Mouse (Mus musculus) bone marrow macrophage, adult 2 months (primary cell): ENCODE measurements around the gene Tln2. TPM values are rescaled to one million over a fixed set of nuclear protein-coding genes. Genes with fewer than 3 reads are reported as not detected.

Source experiments
- H3K27ac ChIP-seq: 2 replicates; pipeline ENCODE4 v1.5.1; 2012; ENCODE audit warnings: low read depth, low read length; ENCODE audit not compliant: insufficient read depth
- H3K4me1 ChIP-seq: 2 replicates; pipeline ENCODE4 v1.6.1; 2012; ENCODE audit warnings: low read length; ENCODE audit not compliant: control insufficient read depth, insufficient read depth
- H3K4me3 ChIP-seq: 2 replicates; pipeline ENCODE4 v1.5.1; 2012; ENCODE audit warnings: mild to moderate bottlenecking, low read length, moderate library complexity; ENCODE audit not compliant: insufficient read depth
- CTCF ChIP-seq: IDR thresholded peaks from 2 replicates; pipeline ENCODE4 v1.5.1; 2012; ENCODE audit warnings: low read depth, mild to moderate bottlenecking, low read length, moderate library complexity
- POLR2A ChIP-seq: IDR thresholded peaks from 2 replicates; pipeline ENCODE4 v1.6.1; 2012; ENCODE audit warnings: mild to moderate bottlenecking, low read depth, low read length, borderline replicate concordance
- polyA plus RNA-seq: library from polyadenylated mRNA; stranded (reverse); fragments of >200 nt; gene quantifications from 2 replicates; pipeline ENCODE4 v1.2.4, GENCODE M21; 2012; ENCODE audit not compliant: missing spikeins, insufficient read depth, insufficient read length

Gene Tln2
- polyA plus RNA-seq, 1 experiment: 0.42 TPM

- Histone ChIP-seq H3K4me1 (no peaks in the 10 kb centered on the region), H3K27ac (no peak overlapping the region), H3K4me3 (no peak overlapping the region)
- no peak for TF ChIP-seq CTCF
- no peak for TF ChIP-seq POLR2A
Observed at GRCm38 (mm10) chr9:67208420-67208819, 351.1 kb downstream of the Tln2 start.

DNA sequence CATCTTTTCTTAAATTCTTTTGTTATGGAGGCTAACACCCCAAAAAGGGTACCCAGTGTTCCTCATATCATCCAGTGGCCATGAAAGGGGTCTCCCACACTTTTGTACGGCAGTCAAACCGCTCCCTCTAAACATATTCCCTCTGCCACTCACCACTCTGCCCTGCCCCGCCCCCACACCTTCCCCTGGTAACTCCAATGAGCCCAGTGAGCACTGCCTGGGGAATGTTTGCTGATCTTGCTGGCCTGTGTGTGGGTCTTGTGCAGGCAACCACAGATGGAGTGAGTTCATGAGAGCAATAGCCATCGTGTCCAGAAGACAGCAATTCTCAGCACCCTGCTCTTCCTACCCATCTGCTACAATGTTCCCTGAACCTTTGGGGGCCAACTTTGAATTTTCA lies 354.3 kb downstream of the Tln2 start:
- Histone ChIP-seq H3K27ac (no peak overlapping the region), H3K4me1 (no peaks in the 10 kb centered on the region), H3K4me3 (no peak overlapping the region)
- TF ChIP-seq POLR2A (no peak), CTCF (no peak)

- TF ChIP-seq POLR2A: no peak
- Histone ChIP-seq H3K4me3 (no peak overlapping the region), H3K4me1 (no peaks in the 10 kb centered on the region), H3K27ac (no peak overlapping the region)
Observed at GRCm38 (mm10) chr9:67196609-67197008, 362.9 kb downstream of the Tln2 start.

DNA sequence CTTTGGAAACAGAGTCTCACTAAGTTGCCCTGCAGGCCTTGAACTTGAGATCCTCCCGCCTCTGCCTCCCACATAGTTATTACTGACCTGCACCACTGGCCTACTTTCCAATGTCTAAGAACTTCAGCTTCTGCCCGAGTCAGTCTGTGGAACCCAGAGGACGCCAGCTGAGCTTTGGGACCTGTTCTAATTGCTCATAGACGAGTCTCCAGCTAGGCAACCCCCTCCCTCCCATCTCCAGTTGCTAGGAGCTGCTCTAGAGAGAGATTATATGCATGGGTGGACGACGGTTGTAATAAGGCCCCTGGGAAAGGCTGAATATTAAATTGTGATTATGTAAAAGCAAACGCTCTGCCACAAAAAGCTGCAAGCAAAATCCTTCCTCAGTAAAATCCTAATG lies 364.2 kb downstream of the Tln2 start:
- TF ChIP-seq CTCF (no peak), POLR2A (no peak)

GRCm38 (mm10) chr9:67191488-67192331 lies 367.8 kb downstream of the Tln2 start:
- no peak overlapping the region for H3K27ac ChIP-seq
- no peak for TF ChIP-seq CTCF
- TF ChIP-seq POLR2A: no peak
- H3K4me1 ChIP-seq: no peaks in the 10 kb centered on the region
- no peak overlapping the region for H3K4me3 ChIP-seq

More for the DNA sequence above, 364.2 kb downstream of the Tln2 start:
- Histone ChIP-seq H3K4me3 (no peak overlapping the region), H3K27ac (no peak overlapping the region), H3K4me1 (no peaks in the 10 kb centered on the region)

DNA sequence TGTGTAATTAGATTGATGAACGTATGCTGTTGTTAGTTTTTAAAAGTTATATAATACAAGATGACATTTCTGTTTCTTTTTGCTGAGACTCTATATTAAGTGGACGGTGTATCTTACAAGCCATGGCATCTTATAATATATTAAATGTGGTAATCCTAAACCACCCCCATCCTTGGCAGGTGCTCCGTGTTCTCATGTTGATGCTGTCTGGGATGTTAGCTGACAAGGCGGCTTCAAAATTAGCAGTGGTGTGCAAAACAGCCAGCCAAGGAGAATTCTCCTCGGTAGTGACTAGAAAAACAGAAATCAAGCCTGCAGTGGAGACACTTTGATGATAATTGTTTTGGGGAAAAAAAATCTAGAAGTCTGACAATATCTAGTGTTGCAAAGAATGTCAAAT lies 371.8 kb downstream of the Tln2 start:
- no peak for TF ChIP-seq CTCF
- no peak for TF ChIP-seq POLR2A
- H3K27ac ChIP-seq: no peak overlapping the region
- H3K4me3 ChIP-seq: no peak overlapping the region
- no peaks in the 10 kb centered on the region for H3K4me1 ChIP-seq

GRCm38 (mm10) chr9:67187182-67187581 lies 372.3 kb downstream of the Tln2 start:
- TF ChIP-seq POLR2A (no peak), CTCF (no peak)
- Histone ChIP-seq H3K27ac (no peak overlapping the region), H3K4me1 (no peaks in the 10 kb centered on the region), H3K4me3 (no peak overlapping the region)

DNA sequence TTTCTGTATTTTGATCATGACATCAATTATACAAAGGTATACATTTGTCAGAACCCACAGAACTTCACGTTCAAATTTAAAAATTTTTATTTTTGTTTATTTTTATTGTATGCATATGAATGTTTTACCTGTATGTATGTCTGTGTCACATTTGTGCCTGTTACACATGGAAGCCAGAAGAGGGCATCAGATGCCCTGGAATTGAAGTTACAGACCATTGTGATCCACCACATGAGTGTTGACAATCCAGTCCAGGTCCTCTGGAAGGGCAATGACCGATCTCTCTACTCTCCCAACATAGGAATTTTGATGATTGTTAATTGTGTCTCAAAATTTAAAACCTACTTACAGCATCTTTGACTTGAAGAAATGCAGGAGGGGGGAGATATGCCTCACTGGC lies 374.9 kb downstream of the Tln2 start:
- TF ChIP-seq POLR2A: no peak
- no peak for TF ChIP-seq CTCF
- Histone ChIP-seq H3K4me3 (no peak overlapping the region), H3K4me1 (no peaks in the 10 kb centered on the region), H3K27ac (no peak overlapping the region)

DNA sequence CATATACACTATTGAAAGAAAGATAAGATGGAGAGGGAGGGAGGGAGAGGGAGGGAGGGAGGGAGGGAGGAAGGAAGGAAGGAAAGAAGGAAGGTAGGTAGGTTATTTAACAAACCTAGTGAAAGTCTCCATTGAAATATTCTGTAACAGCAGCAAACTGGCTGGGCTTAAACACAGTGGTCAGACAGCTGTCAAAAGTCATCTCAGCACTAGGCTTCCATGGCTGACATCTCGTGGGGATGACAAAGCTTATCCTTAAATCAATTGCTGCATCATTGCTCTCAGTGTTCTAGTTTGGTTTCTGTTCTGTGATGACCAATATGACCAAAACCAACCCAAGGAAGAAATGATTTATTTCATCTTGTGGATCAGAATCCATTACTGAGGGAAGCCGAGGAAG lies 376.0 kb downstream of the Tln2 start:
- Histone ChIP-seq H3K4me3 (no peak overlapping the region), H3K4me1 (no peaks in the 10 kb centered on the region), H3K27ac (no peak overlapping the region)
- TF ChIP-seq CTCF (no peak), POLR2A (no peak)

- TF ChIP-seq CTCF (no peak), POLR2A (no peak)
- no peak overlapping the region for H3K27ac ChIP-seq
- H3K4me3 ChIP-seq: no peak overlapping the region
- H3K4me1 ChIP-seq: no peaks in the 10 kb centered on the region
Observed at GRCm38 (mm10) chr9:67182006-67182405, 377.5 kb downstream of the Tln2 start.

DNA sequence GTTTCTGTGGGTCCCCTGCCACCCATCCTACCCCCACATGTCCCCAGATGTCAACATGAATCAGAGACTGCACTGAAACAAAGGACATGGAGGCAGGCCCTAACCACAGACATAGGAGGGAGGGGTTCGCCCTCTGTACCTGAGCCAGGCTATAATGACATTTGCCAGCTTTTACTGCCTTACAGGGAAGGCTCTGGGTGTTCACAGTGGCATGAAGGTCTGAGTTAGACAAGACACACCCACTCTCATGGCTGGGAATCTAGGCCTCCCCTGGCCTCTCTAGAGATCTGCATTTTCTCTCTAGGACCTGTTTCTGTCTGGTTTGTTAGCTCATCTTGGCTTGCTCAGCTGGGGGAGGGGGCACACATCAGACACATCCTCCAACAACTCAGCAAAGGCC lies 380.8 kb downstream of the Tln2 start:
- no peak overlapping the region for H3K4me3 ChIP-seq
- no peak for TF ChIP-seq CTCF
- no peak for TF ChIP-seq POLR2A
- no peak overlapping the region for H3K27ac ChIP-seq
- no peaks in the 10 kb centered on the region for H3K4me1 ChIP-seq
